Mouse (Mus musculus) splenic B cell, adult 2 months (primary cell): Measurements from ENCODE around the gene Slamf1.

Experiments
- DNase-seq: peaks from one replicate; pipeline ENCODE4 v3.0.0-alpha.2; 2011; ENCODE audit warnings: low read depth, low spot score
- H3K27me3 ChIP-seq: 2 replicates; pipeline ENCODE4 v1.6.1; 2012; ENCODE audit warnings: mild to moderate bottlenecking, low read length, moderate library complexity, mixed read lengths; ENCODE audit not compliant: control insufficient read depth, poor library complexity, insufficient read depth, severe bottlenecking
- H3K36me3 ChIP-seq: 2 replicates; pipeline ENCODE4 v1.6.1; 2012; ENCODE audit warnings: mild to moderate bottlenecking, low read length, moderate library complexity, mixed read lengths; ENCODE audit not compliant: control insufficient read depth, poor library complexity, insufficient read depth, severe bottlenecking

Gene Slamf1

GRCm38 (mm10) chr1:171839488-171839887, 72.6 kb downstream of the Slamf1 start, which contains the start of gene Cd84:
TSS of gene Cd84 (plus strand) at chr1:171839697.
- H3K36me3 ChIP-seq, result no peaks in the 10 kb centered on the region

DNA sequence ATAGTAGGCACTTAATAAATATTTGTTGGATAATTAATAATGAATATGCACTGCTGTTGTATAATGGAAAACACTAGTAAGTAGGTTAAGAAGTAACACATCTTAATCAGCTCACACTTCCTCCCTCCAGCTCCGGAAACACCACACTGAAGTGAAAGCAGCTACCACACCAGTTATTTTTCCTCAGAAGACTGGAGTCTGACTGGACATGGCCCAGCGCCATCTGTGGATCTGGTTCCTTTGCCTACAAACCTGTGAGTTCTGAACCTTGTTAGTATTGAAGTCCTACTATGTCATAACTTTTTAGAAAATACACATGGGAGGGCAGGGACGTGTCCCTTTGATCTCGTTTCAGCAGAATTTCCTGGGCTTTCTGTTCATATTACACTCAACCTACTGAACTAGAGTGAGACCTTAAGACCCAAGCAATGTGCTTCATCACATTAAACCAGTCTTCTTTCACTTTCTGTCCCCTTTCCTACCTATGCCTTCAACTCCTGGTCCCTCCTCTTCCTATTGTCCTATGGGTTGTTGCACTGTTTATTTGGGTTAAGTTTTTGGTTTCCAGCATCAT, 73.6 kb downstream of the Slamf1 start:
- no peaks in the 10 kb centered on the region for H3K27me3 ChIP-seq
- peak; percentile 64 for DNase-seq
- no peaks in the 10 kb centered on the region for H3K36me3 ChIP-seq

More at GRCm38 (mm10) chr1:171839488-171839887, 72.6 kb downstream of the Slamf1 start, which contains the start of gene Cd84:
- DNase-seq, result no peak
- H3K27me3 ChIP-seq, result no peaks in the 10 kb centered on the region

DNA sequence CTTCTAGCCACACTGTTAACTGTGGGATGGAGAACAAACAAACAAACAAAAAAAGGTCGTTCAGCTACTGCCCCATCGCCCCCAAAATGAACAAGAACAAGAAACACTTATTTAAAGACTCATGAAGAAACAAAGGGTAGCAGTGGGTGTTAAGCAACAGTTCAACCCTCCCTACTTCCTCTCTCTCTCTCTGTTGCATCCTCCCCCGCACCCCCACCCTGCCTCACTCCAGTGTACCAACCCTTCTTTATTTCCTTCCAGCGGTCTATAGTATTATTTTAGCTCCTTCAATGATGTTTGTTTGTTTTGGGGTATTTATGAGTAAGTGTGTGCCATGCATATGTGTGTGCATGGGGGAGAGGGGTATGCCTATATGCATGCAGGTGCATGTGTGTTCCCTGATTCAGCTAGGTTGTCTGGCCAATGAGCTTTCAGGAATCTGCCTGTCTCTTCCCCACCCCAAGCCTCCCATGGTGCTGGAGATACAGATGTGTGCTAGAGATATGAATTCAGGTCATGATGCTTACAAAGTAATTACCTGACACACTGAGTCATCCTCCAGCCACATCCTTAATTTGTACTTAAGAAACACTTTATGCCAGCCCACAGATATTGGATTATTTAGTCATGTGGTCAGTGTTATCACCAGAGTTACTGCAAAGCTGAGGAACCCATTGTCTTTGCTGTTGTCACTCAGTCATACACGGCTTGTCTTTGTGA, 78.3 kb downstream of the Slamf1 start:
- H3K36me3 ChIP-seq, result no peaks in the 10 kb centered on the region
- no peaks in the 10 kb centered on the region for H3K27me3 ChIP-seq
- peak; percentile 64 for DNase-seq

GRCm38 (mm10) chr1:171848201-171848600, 81.3 kb downstream of the Slamf1 start:
- no peaks in the 10 kb centered on the region for H3K27me3 ChIP-seq
- no peak for DNase-seq
- H3K36me3 ChIP-seq, result no peaks in the 10 kb centered on the region

DNA sequence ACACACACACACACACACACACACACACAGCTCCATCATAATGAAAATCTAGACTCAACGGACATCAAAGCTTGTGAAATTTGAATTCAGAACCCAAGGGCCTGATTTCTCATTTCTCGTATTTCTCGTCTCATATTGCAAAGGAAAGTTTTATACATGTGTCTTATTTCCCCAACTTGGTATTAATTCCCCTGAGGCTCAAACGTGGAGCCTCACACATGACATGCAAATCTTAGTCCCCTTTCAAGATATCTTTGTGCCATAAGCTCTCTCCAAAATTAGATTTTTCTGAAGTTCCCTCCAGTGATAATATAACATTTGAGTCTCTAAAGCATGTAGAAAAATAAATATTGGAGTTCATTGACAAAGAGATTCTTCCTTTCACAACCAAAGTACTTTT, 81.8 kb downstream of the Slamf1 start:
- peaks cover 1% of the 10 kb centered on the region; the same call in 1 of the 2 replicates for H3K36me3 ChIP-seq
- peak; percentile 83 for DNase-seq

GRCm38 (mm10) chr1:171849454-171849853, 82.5 kb downstream of the Slamf1 start:
- Histone ChIP-seq H3K27me3 (no peaks in the 10 kb centered on the region), H3K36me3 (peaks cover 4% of the 10 kb centered on the region; the same call in 1 of the 2 replicates)
- DNase-seq, result peak; percentile 82

More for the DNA sequence above, 81.8 kb downstream of the Slamf1 start:
- H3K27me3 ChIP-seq, result no peaks in the 10 kb centered on the region
